ENCODE assay signal across 21 mouse cellular contexts in the genomic region with DNA sequence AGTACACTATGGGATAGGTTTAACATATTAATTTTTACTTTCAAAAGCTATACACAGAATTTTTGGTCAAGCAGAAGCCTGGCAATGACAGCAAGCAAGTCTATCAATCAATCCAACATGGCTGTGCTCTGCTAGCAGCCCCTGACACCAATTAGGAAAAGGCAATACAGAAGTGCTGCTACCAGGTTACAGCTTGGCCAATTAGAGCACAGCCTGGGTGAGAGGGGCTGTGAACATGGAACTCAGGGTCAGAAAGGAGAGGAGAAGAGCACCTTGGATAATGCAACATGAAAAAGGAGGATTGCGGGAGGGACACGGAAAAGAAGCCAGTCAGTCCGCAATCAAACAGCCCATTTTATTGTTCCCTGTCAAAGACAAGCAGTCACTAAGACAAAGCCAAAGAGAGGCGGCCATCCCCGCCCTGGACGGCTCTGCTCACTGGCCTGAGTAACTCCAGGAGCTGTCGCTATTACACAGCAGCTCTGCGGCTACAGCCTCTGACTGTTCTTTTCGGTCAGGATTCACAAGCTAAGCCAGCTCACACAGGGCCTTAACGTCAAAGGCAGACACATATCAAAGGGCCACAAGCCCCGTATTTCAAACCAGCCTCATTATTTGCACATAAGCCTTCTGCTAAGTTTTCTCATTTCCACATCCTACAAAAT.
DNase-seq lines count a peak whose midpoint lies in the region; ATAC-seq and TF ChIP-seq lines count a peak whose summit lies in the region.
"Had no signal": no experiment of that assay in that cellular context is flagged by ENCODE, and none has a peak within 500 bp of the region (broad histone marks: within the 10 kb centered on the region; RNA-seq: fewer than 3 reads in every experiment).

No protein-coding gene starts in this region.

- TF ChIP-seq CTCF in brain, embryonic 14.5 days (IDR thresholded peaks at IDR 0.05; ENCODE audit: borderline replicate concordance, extremely low read depth, insufficient read depth, insufficient read length) = no peak
- TF ChIP-seq CTCF in gastrocnemius, adult 2 months (IDR thresholded peaks at IDR 0.05) = no peak

- H3K4me1 ChIP-seq in hindbrain, embryonic 10.5 days (replicated peaks) = peaks cover 12% of the 10 kb centered on the region
- peaks cover 8% of the 10 kb centered on the region for H3K4me1 ChIP-seq in hindbrain, embryonic 12.5 days
- H3K4me1 ChIP-seq in hindbrain, embryonic 16.5 days (ENCODE audit: control insufficient read depth, insufficient read depth, low read depth, low read length) = 0 out of 2 replicates have a peak, but pooled peaks cover 3% of the 10 kb centered on the region
- H3K4me1 ChIP-seq in midbrain, embryonic 16.5 days (ENCODE audit: control insufficient read depth, insufficient read depth, low read length) = peaks cover 8% of the 10 kb centered on the region
- H3K4me1 ChIP-seq: embryonic facial prominence, embryonic 15.5 days had no signal

- no peak overlapping the region for H3K4me3 ChIP-seq in hindbrain, embryonic 10.5 days
- H3K4me3 ChIP-seq in hindbrain, embryonic 12.5 days = no peak overlapping the region
- no peak overlapping the region for H3K4me3 ChIP-seq in hindbrain, embryonic 16.5 days (ENCODE audit: low read length)
- H3K4me3 ChIP-seq in midbrain, embryonic 16.5 days (ENCODE audit: low read depth, low read length) = no peak overlapping the region
- H3K4me3 ChIP-seq in gastrocnemius, adult 2 months = no peak overlapping the region
- H3K4me3 ChIP-seq: embryonic facial prominence, embryonic 15.5 days; heart, embryonic 10.5 days; limb, embryonic 10.5 days had no signal

- H3K27me3 ChIP-seq in hindbrain, embryonic 10.5 days (ENCODE audit: insufficient read depth, poor library complexity, severe bottlenecking) = no peaks in the 10 kb centered on the region
- H3K27me3 ChIP-seq in hindbrain, embryonic 12.5 days = no peaks in the 10 kb centered on the region
- no peaks in the 10 kb centered on the region for H3K27me3 ChIP-seq in hindbrain, embryonic 16.5 days (replicated peaks; ENCODE audit: control insufficient read depth, insufficient read depth, low read length)
- no peaks in the 10 kb centered on the region for H3K27me3 ChIP-seq in midbrain, embryonic 16.5 days (ENCODE audit: control insufficient read depth, insufficient read depth, low read depth, low read length)
- H3K27me3 ChIP-seq: embryonic facial prominence, embryonic 15.5 days had no signal

- H3K36me3 ChIP-seq in hindbrain, embryonic 10.5 days = no peaks in the 10 kb centered on the region
- H3K36me3 ChIP-seq in hindbrain, embryonic 12.5 days = no peaks in the 10 kb centered on the region
- no peaks in the 10 kb centered on the region for H3K36me3 ChIP-seq in hindbrain, embryonic 16.5 days (ENCODE audit: control insufficient read depth, insufficient read depth, low read length)
- H3K36me3 ChIP-seq in midbrain, embryonic 16.5 days (ENCODE audit: control insufficient read depth, insufficient read depth, low read length) = no peaks in the 10 kb centered on the region
- H3K36me3 ChIP-seq: embryonic facial prominence, embryonic 15.5 days; heart, embryonic 10.5 days; limb, embryonic 10.5 days had no signal

- no peak overlapping the region for H3K4me2 ChIP-seq in hindbrain, embryonic 12.5 days (replicated peaks)
- H3K4me2 ChIP-seq in hindbrain, embryonic 16.5 days (ENCODE audit: low read length) = no peak overlapping the region
- H3K4me2 ChIP-seq in midbrain, embryonic 16.5 days (ENCODE audit: low read length) = no peak overlapping the region; the same call in 1 of the 2 replicates
- H3K4me2 ChIP-seq: embryonic facial prominence, embryonic 15.5 days had no signal

- H3K9ac ChIP-seq in hindbrain, embryonic 12.5 days = no peak overlapping the region
- no peak overlapping the region for H3K9ac ChIP-seq in hindbrain, embryonic 16.5 days (ENCODE audit: low read depth, low read length)
- H3K9ac ChIP-seq in midbrain, embryonic 16.5 days (ENCODE audit: low read depth, low read length) = peak overlapping the region; percentile 17; the same call in 1 of the 2 replicates
- H3K9ac ChIP-seq: embryonic facial prominence, embryonic 15.5 days; liver, postnatal 0 days had no signal

- no peak for ATAC-seq in hindbrain, embryonic 12.5 days (ENCODE audit: low FRiP score)
- 0 out of 2 replicates have a peak, but pooled peaks have one; percentile 63 for ATAC-seq in hindbrain, embryonic 16.5 days
- ATAC-seq in midbrain, embryonic 16.5 days = peak; percentile 60; the same call in 1 of the 2 replicates
- ATAC-seq: activated CD4-positive, CD25-positive, alpha-beta regulatory T cell, adult 4 months; inflammation-experienced regulatory T-cells, adult 6 months; liver, postnatal 0 days had no signal

- DNase-seq in hindbrain, embryonic 10.5 days (ENCODE audit: low spot score) = peak; percentile 12
- peak; percentile 68 for DNase-seq in brain, embryonic 14.5 days (ENCODE audit: low read depth)
- no peak for DNase-seq in cerebellum, adult 18-20 months
- DNase-seq in gastrocnemius, adult 2 months = no peak
- DNase-seq in adrenal gland, postnatal 14 days = no peak
- DNase-seq: adrenal gland, postnatal 25 days; cerebellum, adult 9-10 months; kidney, adult 2 months; kidney, postnatal 14 days; liver, postnatal 0 days; lung, postnatal 10 days; right cerebral cortex, postnatal 4 days; thymus, adult 2 months had no signal

- no peaks in the 10 kb centered on the region for H3K9me3 ChIP-seq in hindbrain, embryonic 10.5 days
- H3K9me3 ChIP-seq in hindbrain, embryonic 12.5 days (replicated peaks) = no peaks in the 10 kb centered on the region
- no peaks in the 10 kb centered on the region for H3K9me3 ChIP-seq in hindbrain, embryonic 16.5 days (ENCODE audit: control insufficient read depth, low read length)
- H3K9me3 ChIP-seq in midbrain, embryonic 16.5 days (replicated peaks; ENCODE audit: control insufficient read depth, low read length, poor library complexity, severe bottlenecking) = no peaks in the 10 kb centered on the region
- H3K9me3 ChIP-seq: embryonic facial prominence, embryonic 15.5 days; heart, embryonic 10.5 days; limb, embryonic 10.5 days had no signal

- intact Hi-C loops in gastrocnemius, adult 2 months (cut with DNase I) = no loop called here

- no peak overlapping the region; the same call in 1 of the 2 replicates for H3K27ac ChIP-seq in hindbrain, embryonic 10.5 days
- no peak overlapping the region; the same call in 1 of the 2 replicates for H3K27ac ChIP-seq in hindbrain, embryonic 12.5 days
- no peak overlapping the region for H3K27ac ChIP-seq in hindbrain, embryonic 16.5 days (ENCODE audit: low read depth, low read length)
- no peak overlapping the region; the same call in 1 of the 2 replicates for H3K27ac ChIP-seq in midbrain, embryonic 16.5 days (ENCODE audit: low read length)
- no peak overlapping the region for H3K27ac ChIP-seq in gastrocnemius, adult 2 months
- H3K27ac ChIP-seq: embryonic facial prominence, embryonic 15.5 days; heart, embryonic 10.5 days; limb, embryonic 10.5 days had no signal

- WGBS in hindbrain, embryonic 10.5 days = 32% methylated on average over 11 of the region's 11 CpGs
- WGBS in hindbrain, embryonic 12.5 days = 30% methylated on average over 11 of the region's 11 CpGs
- 30% methylated on average over 11 of the region's 11 CpGs for WGBS in hindbrain, embryonic 16.5 days
- 12% methylated on average over 11 of the region's 11 CpGs for WGBS in midbrain, embryonic 16.5 days

- TF ChIP-seq POLR2A in brain, embryonic 14.5 days (IDR thresholded peaks at IDR 0.05; ENCODE audit: borderline replicate concordance, extremely low read depth, insufficient read depth, insufficient read length, poor library complexity, severe bottlenecking) = no peak

Comparison
In these comparisons a context has a peak if more than half of its experiments do, and no peak if none do; other contexts are left out.
1. DNase-seq: peak in hindbrain, embryonic 10.5 days (single experiment) and brain, embryonic 14.5 days (single experiment); none in cerebellum, adult 18-20 months (0 of 2), gastrocnemius, adult 2 months (single experiment) and adrenal gland, postnatal 14 days (single experiment).